Mouse (Mus musculus): ENCODE results near the gene Defb42.

- TF ChIP-seq EP300 (IDR thresholded peaks at IDR 0.05; ENCODE audit: insufficient read depth, low read depth, low read length) (no peak), CTCF (IDR thresholded peaks at IDR 0.05; ENCODE audit: low read depth, low read length) (no peak), POLR2A (IDR thresholded peaks at IDR 0.05; ENCODE audit: insufficient read depth, low read length) (no peak)
Measured at GRCm38 (mm10) chr14:63013082-63013481, 33.7 kb upstream of the Defb42 start.
